Mouse (Mus musculus) lung, postnatal 0 days (tissue): ENCODE results near the gene Gm17581. TPM values are rescaled to one million over a fixed set of nuclear protein-coding genes. Genes with fewer than 3 reads are reported as not detected.
A peak's percentile ranks its signal among the peaks of the same experiment; 100 is the strongest.

ENCODE experiments used
- ATAC-seq: fragments of 200-750 bp; cut with Nextera tagmentation; 2 replicates; pipeline ENCODE4 v1.8.0; 2017; ENCODE audit warnings: moderate library complexity
- DNase-seq: peaks from one replicate; pipeline ENCODE4 v3.0.0-alpha.2; 2016; ENCODE audit warnings: low spot score
- H3K27ac ChIP-seq: fragments of 300-500 bp; sonication (generic); 2 replicates; pipeline ENCODE4 v1.5.1; 2014; ENCODE audit warnings: antibody characterized with exemption, mild to moderate bottlenecking, low read length, mixed read lengths
- H3K27me3 ChIP-seq: fragments of 300-500 bp; sonication (generic); replicated peaks from 2 replicates; pipeline ENCODE4 v1.6.1; 2014; ENCODE audit warnings: low read length, mixed read lengths; ENCODE audit not compliant: insufficient read depth
- H3K36me3 ChIP-seq: fragments of 300-500 bp; sonication (generic); 2 replicates; pipeline ENCODE4 v1.6.1; 2014; ENCODE audit warnings: low read length, mixed read lengths; ENCODE audit not compliant: insufficient read depth
- H3K4me1 ChIP-seq: fragments of 300-500 bp; sonication (generic); 2 replicates; pipeline ENCODE4 v1.6.1; 2014; ENCODE audit warnings: antibody characterized with exemption, low read depth, low read length, mixed read lengths; ENCODE audit not compliant: insufficient read depth
- H3K4me2 ChIP-seq: fragments of 300-500 bp; sonication (generic); replicated peaks from 2 replicates; pipeline ENCODE4 v1.6.1; 2014; ENCODE audit warnings: low read depth, mild to moderate bottlenecking, low read length, moderate library complexity, mixed read lengths
- H3K4me3 ChIP-seq: fragments of 300-500 bp; sonication (generic); 2 replicates; pipeline ENCODE4 v1.5.1; 2014; ENCODE audit warnings: low read depth, low read length
- H3K9ac ChIP-seq: fragments of 300-500 bp; sonication (generic); replicated peaks from 2 replicates; pipeline ENCODE4 v1.6.1; 2014; ENCODE audit warnings: low read depth, mild to moderate bottlenecking
- H3K9me3 ChIP-seq: fragments of 300-500 bp; sonication (generic); 2 replicates; pipeline ENCODE4 v1.6.1; 2016; ENCODE audit warnings: low read length, mixed read lengths
- CTCF ChIP-seq: IDR thresholded peaks from 2 replicates; pipeline ENCODE4 v1.5.1; 2016; ENCODE audit warnings: antibody characterized with exemption, mild to moderate bottlenecking
- EP300 ChIP-seq: IDR thresholded peaks from 2 replicates; pipeline ENCODE4 v1.6.1; 2016; ENCODE audit warnings: antibody characterized with exemption, mild to moderate bottlenecking, control low read depth
- WGBS: fragments of 180-500 bp; shearing (Covaris S2); extraction: QIAGEN DNeasy Blood & Tissue Kit; methylation state at CpG from one replicate; pipeline ENCODE4 v1.1.7; 2014; 5-methylcytosine and 5-hydroxymethylcytosine counted together
- polyA plus RNA-seq: library from polyadenylated mRNA; unstranded; fragments of >200 nt; fragmentation: Nextera tagmentation; extraction: Ambion mirVana; gene quantifications from 2 replicates; pipeline ENCODE4 v1.2.1, GENCODE M21; 2015

Gm17581 gene
- polyA plus RNA-seq, 1 experiment from 2014 or later = not detected

DNA sequence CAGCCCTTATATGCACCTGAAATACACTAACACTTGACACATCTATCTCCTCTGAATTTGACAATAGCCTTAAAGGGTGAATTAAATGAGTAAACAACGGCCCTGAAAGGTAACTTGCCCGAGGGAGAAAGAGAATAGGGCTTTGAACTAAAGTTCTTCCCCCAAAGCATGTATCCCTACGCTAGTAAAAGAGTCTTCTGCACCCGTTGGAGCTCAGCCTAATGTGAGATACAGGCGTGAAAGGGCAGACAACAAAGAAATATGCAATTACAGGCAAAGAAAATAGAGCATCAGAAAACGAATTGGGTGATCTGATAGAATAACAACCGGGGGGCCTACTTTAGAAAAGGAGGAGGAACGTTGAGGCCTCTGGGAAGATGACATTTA is 44.3 kb downstream of the Gm17581 start:
- 3% methylated on average over 8 of the region's 8 CpGs for WGBS
- peak overlapping the region; percentile 87 for H3K27ac ChIP-seq
- H3K9ac ChIP-seq = peak overlapping the region; percentile 97
- no peaks in the 10 kb centered on the region for H3K4me1 ChIP-seq
- H3K4me2 ChIP-seq = peak overlapping the region; percentile 70
- no peaks in the 10 kb centered on the region for H3K9me3 ChIP-seq
- no peaks in the 10 kb centered on the region for H3K27me3 ChIP-seq
- H3K36me3 ChIP-seq = no peaks in the 10 kb centered on the region
- H3K4me3 ChIP-seq = peak overlapping the region; percentile 96
- DNase-seq (peak; percentile 22), ATAC-seq (no peak)
- no peak for TF ChIP-seq EP300
- TF ChIP-seq CTCF = no peak

DNA sequence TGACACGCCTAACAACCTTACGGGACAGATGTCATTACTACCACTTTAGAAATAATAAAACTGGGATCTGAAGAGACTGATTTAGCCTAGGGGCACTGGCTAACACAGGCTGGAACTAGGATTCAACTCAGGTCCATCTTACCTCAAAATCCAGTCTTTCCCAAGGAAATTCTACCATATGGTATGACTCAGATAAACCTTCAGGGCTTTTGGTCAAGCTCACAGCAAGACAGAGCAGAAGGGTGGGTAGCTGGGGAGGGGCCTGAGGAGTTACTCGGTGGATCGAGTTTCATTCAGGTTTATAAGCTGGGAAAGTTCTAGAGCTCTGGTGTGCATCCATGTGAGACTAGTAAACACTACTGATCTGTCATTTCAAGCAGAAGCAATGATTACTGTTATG is 46.5 kb downstream of the Gm17581 start:
- ATAC-seq = no peak
- H3K4me2 ChIP-seq = no peak overlapping the region
- H3K9ac ChIP-seq = no peak overlapping the region
- H3K9me3 ChIP-seq = no peaks in the 10 kb centered on the region
- H3K4me3 ChIP-seq = no peak overlapping the region
- no peak overlapping the region for H3K27ac ChIP-seq
- 84% methylated on average over 4 of the region's 4 CpGs for WGBS
- no peak for DNase-seq
- TF ChIP-seq EP300 (no peak), CTCF (no peak)
- no peaks in the 10 kb centered on the region for H3K4me1 ChIP-seq
- H3K36me3 ChIP-seq = no peaks in the 10 kb centered on the region
- H3K27me3 ChIP-seq = no peaks in the 10 kb centered on the region

DNA sequence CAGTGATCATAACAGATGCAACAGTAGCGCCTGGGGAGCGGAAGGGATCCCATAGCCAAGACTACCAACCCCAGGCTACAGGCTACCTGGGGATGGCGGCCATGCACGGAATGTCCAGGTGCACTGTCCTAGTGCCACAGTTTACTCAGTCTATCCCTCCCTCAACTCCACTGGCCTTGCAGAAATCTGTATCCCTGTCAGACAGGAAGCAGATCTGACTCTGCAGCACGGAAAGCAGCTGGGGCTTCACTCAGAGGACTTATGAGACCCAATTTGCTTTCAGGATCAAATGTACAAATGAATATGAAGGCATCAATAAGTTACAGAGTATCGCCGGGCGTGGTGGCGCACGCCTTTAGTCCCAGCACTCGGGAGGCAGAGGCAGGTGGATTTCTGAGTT is 47.9 kb downstream of the Gm17581 start:
- Histone ChIP-seq H3K4me1 (no peaks in the 10 kb centered on the region), H3K4me2 (no peak overlapping the region), H3K4me3 (no peak overlapping the region), H3K27ac (no peak overlapping the region), H3K9me3 (no peaks in the 10 kb centered on the region), H3K9ac (no peak overlapping the region), H3K27me3 (no peaks in the 10 kb centered on the region), H3K36me3 (no peaks in the 10 kb centered on the region)
- WGBS = 91% methylated on average over 11 of the region's 11 CpGs
- no peak for DNase-seq
- ATAC-seq = no peak
- no peak for TF ChIP-seq EP300
- TF ChIP-seq CTCF = no peak

DNA sequence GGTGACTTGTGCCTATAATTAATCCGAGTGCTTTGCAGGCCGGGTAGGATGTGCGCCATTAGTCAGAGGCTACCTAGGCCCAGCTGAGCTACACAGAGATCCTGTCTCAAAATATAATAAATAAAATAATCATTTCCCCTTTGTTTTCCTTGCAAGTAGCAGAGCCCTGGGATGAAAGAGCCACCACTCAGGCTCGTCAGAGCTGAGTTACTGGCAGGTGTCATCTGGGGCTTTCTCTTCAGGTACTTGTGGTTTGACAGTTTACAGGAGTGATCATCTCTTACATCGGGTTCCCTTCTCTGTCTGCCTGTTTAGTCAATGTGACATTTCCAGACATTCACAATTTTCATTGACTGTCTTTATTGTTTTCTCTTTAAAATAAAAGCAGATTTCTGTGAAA is 49.1 kb downstream of the Gm17581 start:
- no peak for TF ChIP-seq EP300
- no peak for TF ChIP-seq CTCF
- Histone ChIP-seq H3K9me3 (no peaks in the 10 kb centered on the region), H3K4me1 (no peaks in the 10 kb centered on the region), H3K4me2 (no peak overlapping the region), H3K9ac (no peak overlapping the region), H3K27ac (no peak overlapping the region), H3K36me3 (no peaks in the 10 kb centered on the region), H3K27me3 (no peaks in the 10 kb centered on the region), H3K4me3 (no peak overlapping the region)
- DNase-seq (no peak), ATAC-seq (no peak)
- WGBS = 78% methylated on average over 5 of the region's 5 CpGs

Other genes starting within 250 kb of the Gm17581 start
- gene Acss2, start 217.9 kb downstream of the Gm17581 start, polyA plus RNA-seq = 15.0 and 16.8 TPM in 2 replicates
- 1.0 and 1.2 TPM in 2 replicates for gene Ggt7, start 217.6 kb downstream of the Gm17581 start, polyA plus RNA-seq
- 37.1 and 39.4 TPM in 2 replicates for gene Gss, start 143.1 kb downstream of the Gm17581 start, polyA plus RNA-seq
- 0.38 and 0.54 TPM in 2 replicates for gene Myh7b, start 124.7 kb downstream of the Gm17581 start, polyA plus RNA-seq
- 83.5 and 86.0 TPM in 2 replicates for gene Trpc4ap, start 43.5 kb downstream of the Gm17581 start, polyA plus RNA-seq
- 46.6 and 47.3 TPM in 2 replicates for gene Edem2, start 6.4 kb downstream of the Gm17581 start, polyA plus RNA-seq
- 9.1 and 9.7 TPM in 2 replicates for gene Procr, start 15.3 kb upstream of the Gm17581 start, polyA plus RNA-seq
- gene Mmp24, start 39.5 kb upstream of the Gm17581 start, polyA plus RNA-seq = 0.05 and 0.11 TPM in 2 replicates
- gene BC029722, start 83.6 kb upstream of the Gm17581 start, polyA plus RNA-seq = 31.4 and 32.9 TPM in 2 replicates
- gene Eif6, start 91.1 kb upstream of the Gm17581 start, polyA plus RNA-seq = 127 and 141 TPM in 2 replicates
- gene Fam83c, start 99.0 kb upstream of the Gm17581 start, polyA plus RNA-seq = 0.04 TPM in 1 of 2 replicates, not detected in the other
- 24.4 and 35.1 TPM in 2 replicates for gene Uqcc1, start 194.4 kb upstream of the Gm17581 start, polyA plus RNA-seq
- 0.11 TPM in 1 of 2 replicates, not detected in the other for gene Gm15557, start 204.9 kb upstream of the Gm17581 start, polyA plus RNA-seq
- 1.7 and 2.7 TPM in 2 replicates for gene Gdf5, start 209.5 kb upstream of the Gm17581 start, polyA plus RNA-seq
- gene Cep250, start 220.6 kb upstream of the Gm17581 start, polyA plus RNA-seq = 6.6 and 7.4 TPM in 2 replicates